Mouse (Mus musculus): ENCODE data around the gene Gm12789. TPM values are rescaled to one million over a fixed set of nuclear protein-coding genes. Genes with fewer than 3 reads are reported as not detected.
"Not testable (repeated sequence)": the region's sequence is repeated elsewhere in the genome, so short reads cannot be mapped to it uniquely, and the experiment has no call there.

Gm12789 gene
- polyA plus RNA-seq (2012; rRNA removed) (not detected in 2 replicates), polyA plus RNA-seq (2014; fragmentation: Nextera tagmentation; extraction: Ambion mirVana) (not detected in 2 replicates)

DNA sequence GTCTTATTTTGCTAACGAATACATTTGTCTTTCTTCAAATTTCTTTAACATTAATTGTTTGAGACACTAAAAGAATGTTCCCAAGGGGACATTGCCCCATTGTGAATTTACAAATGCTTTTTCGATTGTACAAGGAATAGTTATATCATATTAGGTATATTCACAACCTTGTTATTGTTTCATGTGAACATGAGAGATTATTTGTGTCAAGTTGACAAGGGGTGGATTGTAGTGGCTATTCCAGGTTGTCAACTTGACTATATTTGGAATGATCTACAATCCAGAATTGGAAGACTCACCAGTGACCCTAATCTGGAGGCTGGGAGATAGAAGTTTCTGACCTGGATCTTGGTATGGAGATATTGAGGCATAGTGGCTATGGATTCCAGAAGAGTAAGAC lies at the start of gene Gm12789:
Gm12789 (plus strand) TSS at position 301 of the 400 bp plus-strand sequence.
- not testable (repeated sequence) for H3K27me3 ChIP-seq (ENCODE audit: control insufficient read depth, insufficient read depth, low read length); ATAC-seq (ENCODE audit: insufficient read depth)
- 42% methylated on average over 2 of the region's 2 CpGs for WGBS (ENCODE audit: insufficient replicate concordance)

DNA sequence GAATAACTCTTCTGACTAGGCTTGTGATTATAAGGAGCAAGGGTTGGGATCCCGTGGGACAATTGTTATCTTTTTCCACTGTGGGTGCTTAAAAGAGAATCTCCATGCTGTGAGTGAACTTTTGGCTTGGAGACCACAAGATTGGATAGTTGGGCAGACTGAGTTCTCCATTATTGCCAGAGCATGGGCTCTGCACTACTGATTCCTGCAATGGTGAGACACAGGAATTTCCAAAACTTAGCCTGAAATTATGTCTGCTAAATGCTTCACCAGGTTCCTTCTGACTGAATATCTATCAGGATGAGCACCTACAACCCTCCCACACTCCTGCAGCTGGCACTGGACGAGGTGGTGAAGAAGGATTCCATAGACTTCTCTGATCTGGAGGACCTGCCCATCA lies 46.3 kb upstream of the Gm12789 start, which contains the start of gene Gm12794:
Gm12794 (plus strand) TSS at position 301 of the 400 bp plus-strand sequence.
- H3K27ac ChIP-seq; ATAC-seq (ENCODE audit: insufficient read depth); H3K36me3 ChIP-seq (replicated peaks; ENCODE audit: control insufficient read depth, insufficient read depth, low read depth); H3K9ac ChIP-seq (replicated peaks); H3K4me3 ChIP-seq (ENCODE audit: insufficient read depth in 1 of 2, low read depth in 2 of 2, low read length in 2 of 2); H3K27me3 ChIP-seq (ENCODE audit: control insufficient read depth, insufficient read depth, low read length); H3K9me3 ChIP-seq (ENCODE audit: control insufficient read depth, low read length); H3K4me1 ChIP-seq (replicated peaks; ENCODE audit: control insufficient read depth in 2 of 2, insufficient read depth in 2 of 2, low read length in 1 of 2); H3K4me2 ChIP-seq (ENCODE audit: low read depth); DNase-seq (ENCODE audit: low read depth in 3 of 3, low spot score in 3 of 3): not testable (repeated sequence)
- WGBS (ENCODE audit: insufficient replicate concordance), result 43% methylated on average over 1 of the region's 2 CpGs

More for the DNA sequence above, at the start of gene Gm12789:
- not testable (repeated sequence) for H3K4me3 ChIP-seq (ENCODE audit: insufficient read depth in 1 of 2, low read depth in 2 of 2, low read length in 2 of 2); DNase-seq (ENCODE audit: low read depth in 3 of 3, low spot score in 3 of 3); H3K4me1 ChIP-seq (replicated peaks; ENCODE audit: control insufficient read depth in 2 of 2, insufficient read depth in 2 of 2, low read length in 1 of 2); H3K36me3 ChIP-seq (replicated peaks; ENCODE audit: control insufficient read depth, insufficient read depth, low read depth); H3K9me3 ChIP-seq (ENCODE audit: control insufficient read depth, low read length); H3K4me2 ChIP-seq (ENCODE audit: low read depth); H3K27ac ChIP-seq; H3K9ac ChIP-seq (replicated peaks)

DNA sequence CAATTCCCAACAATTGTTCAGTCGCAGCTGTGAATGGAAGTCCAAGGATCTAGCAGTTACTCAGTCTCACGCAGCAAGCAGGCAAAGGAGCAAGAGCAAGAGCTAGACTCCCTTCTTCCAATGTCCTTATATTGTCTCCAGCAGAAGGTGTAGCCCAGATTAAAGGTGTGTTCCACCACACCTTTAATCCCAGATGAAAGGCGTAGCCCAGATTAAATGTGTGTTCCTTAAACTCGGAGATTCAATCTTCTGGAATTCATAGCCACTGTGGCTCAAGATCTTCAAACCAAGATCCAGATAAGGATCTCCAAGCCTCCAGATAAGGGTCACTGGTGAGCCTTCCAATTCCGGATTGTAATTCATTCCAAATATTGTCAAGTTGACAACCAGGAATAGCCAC lies 5.5 kb upstream of the Gm12789 start, which contains the start of gene Gm12790:
Gm12790 (minus strand) TSS at position 101 of the 400 bp plus-strand sequence.
- H3K4me2 ChIP-seq (ENCODE audit: low read depth); H3K27me3 ChIP-seq (ENCODE audit: control insufficient read depth, insufficient read depth, low read length); H3K9ac ChIP-seq (replicated peaks); H3K36me3 ChIP-seq (replicated peaks; ENCODE audit: control insufficient read depth, insufficient read depth, low read depth); H3K9me3 ChIP-seq (ENCODE audit: control insufficient read depth, low read length); H3K27ac ChIP-seq; H3K4me1 ChIP-seq (replicated peaks; ENCODE audit: control insufficient read depth in 2 of 2, insufficient read depth in 2 of 2, low read length in 1 of 2); DNase-seq (ENCODE audit: low read depth in 3 of 3, low spot score in 3 of 3); H3K4me3 ChIP-seq (ENCODE audit: insufficient read depth in 1 of 2, low read depth in 2 of 2, low read length in 2 of 2); ATAC-seq (ENCODE audit: insufficient read depth): not testable (repeated sequence)
- WGBS (ENCODE audit: insufficient replicate concordance), result 17% methylated on average over 1 of the region's 5 CpGs

DNA sequence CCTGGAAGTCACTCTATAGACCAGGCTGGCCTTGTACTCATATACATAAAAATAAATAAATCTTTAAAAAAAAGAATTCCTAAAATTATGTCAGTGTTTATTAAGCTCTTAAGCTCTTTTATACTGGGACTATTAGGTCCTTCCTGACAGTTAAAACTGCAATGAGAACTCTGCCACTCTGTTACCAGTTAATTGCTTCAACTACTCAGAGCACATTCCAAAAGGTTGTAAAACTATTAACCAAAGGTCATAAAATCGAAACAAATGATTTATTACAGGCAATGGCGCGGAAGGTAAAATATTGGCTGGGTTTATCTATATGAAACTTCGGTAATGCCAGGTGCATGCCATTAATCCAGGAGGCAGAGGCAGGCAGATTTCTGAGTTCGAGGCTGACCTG lies 748 bp upstream of the Gm12789 start:
- H3K4me2 ChIP-seq (ENCODE audit: low read depth), result no peak overlapping the region
- no peak overlapping the region for H3K9ac ChIP-seq (replicated peaks)
- H3K9me3 ChIP-seq (ENCODE audit: control insufficient read depth, low read length), result no peaks in the 10 kb centered on the region
- ATAC-seq (ENCODE audit: insufficient read depth), result no peak
- H3K36me3 ChIP-seq (replicated peaks; ENCODE audit: control insufficient read depth, insufficient read depth, low read depth), result no peaks in the 10 kb centered on the region
- no peaks in the 10 kb centered on the region for H3K4me1 ChIP-seq (replicated peaks; ENCODE audit: control insufficient read depth in 2 of 2, insufficient read depth in 2 of 2, low read length in 1 of 2)
- WGBS (ENCODE audit: insufficient replicate concordance), result 48% methylated on average over 5 of the region's 5 CpGs
- H3K27me3 ChIP-seq (ENCODE audit: control insufficient read depth, insufficient read depth, low read length), result no peaks in the 10 kb centered on the region
- no peak for DNase-seq (ENCODE audit: low read depth in 3 of 3, low spot score in 3 of 3)
- TF ChIP-seq CTCF (IDR thresholded peaks at IDR 0.05; ENCODE audit: low read depth) (no peak), EP300 (IDR thresholded peaks at IDR 0.05; ENCODE audit: low read depth) (no peak)
- H3K27ac ChIP-seq, result no peak overlapping the region
- H3K4me3 ChIP-seq (ENCODE audit: insufficient read depth in 1 of 2, low read depth in 2 of 2, low read length in 2 of 2), result no peak overlapping the region

DNA sequence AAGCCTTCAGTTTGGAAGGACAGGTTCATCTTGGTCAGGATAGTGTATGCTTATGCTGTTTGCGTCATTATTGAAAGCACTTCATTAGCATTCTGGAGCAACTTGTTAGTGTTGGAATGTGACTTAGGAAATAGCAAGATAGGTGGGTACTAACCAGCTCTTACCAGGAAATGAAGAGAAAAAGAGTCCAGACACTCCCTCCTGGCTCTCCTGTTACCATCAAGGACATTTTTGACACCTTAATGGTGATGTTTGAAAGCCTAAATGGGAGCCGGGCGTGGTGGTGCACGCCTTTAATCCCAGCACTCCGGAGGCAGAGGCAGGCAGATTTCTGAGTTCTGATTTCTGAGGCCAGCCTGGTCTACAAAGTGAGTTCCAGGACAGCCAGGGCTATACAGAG lies 11.0 kb downstream of the Gm12789 start:
- ATAC-seq (ENCODE audit: insufficient read depth), result no peak

More for the DNA sequence above, 11.0 kb downstream of the Gm12789 start:
- DNase-seq (ENCODE audit: low read depth in 3 of 3, low spot score in 3 of 3), result no peak
- Histone ChIP-seq H3K4me1 (replicated peaks; ENCODE audit: control insufficient read depth in 2 of 2, insufficient read depth in 2 of 2, low read length in 1 of 2) (no peaks in the 10 kb centered on the region), H3K27ac (no peak overlapping the region), H3K4me3 (ENCODE audit: insufficient read depth in 1 of 2, low read depth in 2 of 2, low read length in 2 of 2) (no peak overlapping the region), H3K27me3 (ENCODE audit: control insufficient read depth, insufficient read depth, low read length) (no peaks in the 10 kb centered on the region), H3K4me2 (ENCODE audit: low read depth) (no peak overlapping the region), H3K36me3 (replicated peaks; ENCODE audit: control insufficient read depth, insufficient read depth, low read depth) (no peaks in the 10 kb centered on the region), H3K9ac (replicated peaks) (no peak overlapping the region), H3K9me3 (ENCODE audit: control insufficient read depth, low read length) (no peaks in the 10 kb centered on the region)
- WGBS (ENCODE audit: insufficient replicate concordance), result 75% methylated on average over 5 of the region's 5 CpGs
- TF ChIP-seq EP300 (IDR thresholded peaks at IDR 0.05; ENCODE audit: low read depth) (no peak), CTCF (IDR thresholded peaks at IDR 0.05; ENCODE audit: low read depth) (no peak)
